Mouse (Mus musculus) kidney, embryonic 16.5 days (tissue): ENCODE results near the gene Bmpr1b. TPM values are rescaled to one million over a fixed set of nuclear protein-coding genes. Genes with fewer than 3 reads are reported as not detected.
A peak's percentile ranks its signal among the peaks of the same experiment; 100 is the strongest.

Source experiments
- ATAC-seq: fragments of 200-750 bp; cut with Nextera tagmentation; 2 replicates; pipeline ENCODE4 v1.8.0; 2017; ENCODE audit warnings: moderate TSS enrichment; ENCODE audit not compliant: low FRiP score, low TSS enrichment
- H3K27ac ChIP-seq: fragments of 300-500 bp; sonication (generic); 2 replicates; pipeline ENCODE4 v1.5.1; 2014; ENCODE audit warnings: low read length
- H3K27me3 ChIP-seq: fragments of 300-500 bp; sonication (generic); 2 replicates; pipeline ENCODE4 v1.6.1; 2014; ENCODE audit warnings: low read length, control low read depth, mixed read lengths; ENCODE audit not compliant: insufficient read depth
- H3K36me3 ChIP-seq: fragments of 300-500 bp; sonication (generic); 2 replicates; pipeline ENCODE4 v1.6.1; 2014; ENCODE audit warnings: low read length, control low read depth, mixed read lengths; ENCODE audit not compliant: insufficient read depth
- H3K4me1 ChIP-seq: fragments of 300-500 bp; sonication (generic); 2 replicates; pipeline ENCODE4 v1.6.1; 2014; ENCODE audit warnings: low read length, control low read depth, mixed read lengths; ENCODE audit not compliant: insufficient read depth
- H3K4me2 ChIP-seq: fragments of 300-500 bp; sonication (generic); replicated peaks from 2 replicates; pipeline ENCODE4 v1.6.1; 2014; ENCODE audit warnings: low read depth, low read length
- H3K4me3 ChIP-seq: fragments of 300-500 bp; sonication (generic); 2 replicates; pipeline ENCODE4 v1.5.1; 2014; ENCODE audit warnings: mild to moderate bottlenecking, low read length
- H3K9ac ChIP-seq: fragments of 300-500 bp; sonication (generic); replicated peaks from 2 replicates; pipeline ENCODE4 v1.6.1; 2014; ENCODE audit warnings: low read length
- H3K9me3 ChIP-seq: fragments of 300-500 bp; sonication (generic); 2 replicates; pipeline ENCODE4 v1.6.1; 2016; ENCODE audit warnings: low read length, control low read depth
- WGBS: fragments of 180-500 bp; shearing (Covaris S2); extraction: QIAGEN DNeasy Blood & Tissue Kit; methylation state at CpG from one replicate; pipeline ENCODE4 v1.1.7; 2014; 5-methylcytosine and 5-hydroxymethylcytosine counted together
- polyA plus RNA-seq: library from polyadenylated mRNA; unstranded; fragments of >200 nt; fragmentation: Nextera tagmentation; extraction: Ambion mirVana; gene quantifications from 2 replicates; pipeline ENCODE4 v1.2.1, GENCODE M21; 2015

The Bmpr1b gene
- polyA plus RNA-seq, 1 experiment from 2014 or later = 8.8 TPM

GRCm38 (mm10) chr3:141981613-141982432 lies 187.4 kb downstream of the Bmpr1b start:
- peak overlapping the region; percentile 92 for H3K27ac ChIP-seq
- peaks cover 4% of the 10 kb centered on the region; the same call in 1 of the 2 replicates for H3K4me1 ChIP-seq
- peak overlapping the region; percentile 46 for H3K4me2 ChIP-seq
- WGBS = 62% methylated on average over 24 of the region's 24 CpGs
- H3K36me3 ChIP-seq = no peaks in the 10 kb centered on the region
- H3K27me3 ChIP-seq = no peaks in the 10 kb centered on the region
- peak; percentile 98 for ATAC-seq
- no peaks in the 10 kb centered on the region for H3K9me3 ChIP-seq
- H3K9ac ChIP-seq = peak overlapping the region; percentile 56
- peak overlapping the region; percentile 29 for H3K4me3 ChIP-seq

DNA sequence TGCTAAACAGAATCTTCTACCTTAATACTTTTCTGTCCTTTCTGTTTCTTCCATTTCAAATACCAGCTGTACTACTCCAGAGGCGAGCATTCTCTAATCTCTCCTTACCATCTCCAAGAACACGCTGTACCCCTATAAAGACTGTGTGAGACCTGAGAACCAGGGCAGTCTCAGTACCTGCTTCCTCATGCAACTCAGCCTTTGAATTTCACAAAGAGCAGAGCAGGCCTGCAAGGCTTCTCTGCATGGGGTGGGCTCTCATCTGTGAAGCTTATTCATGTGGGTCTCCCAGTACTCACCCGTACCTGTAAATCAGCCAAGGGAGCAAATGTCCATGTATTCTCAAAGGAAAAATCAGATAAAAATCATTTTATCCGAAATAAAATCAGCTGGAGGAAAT lies 203.0 kb downstream of the Bmpr1b start:
- H3K9ac ChIP-seq = no peak overlapping the region
- H3K4me2 ChIP-seq = no peak overlapping the region
- H3K9me3 ChIP-seq = no peaks in the 10 kb centered on the region
- peaks cover 14% of the 10 kb centered on the region; the same call in 1 of the 2 replicates for H3K4me1 ChIP-seq
- peak; percentile 89; the same call in 1 of the 2 replicates for ATAC-seq
- no peak overlapping the region for H3K27ac ChIP-seq
- no peak overlapping the region for H3K4me3 ChIP-seq
- 55% methylated on average over 4 of the region's 4 CpGs for WGBS
- no peaks in the 10 kb centered on the region for H3K27me3 ChIP-seq
- H3K36me3 ChIP-seq = no peaks in the 10 kb centered on the region

- WGBS = 54% methylated on average over 6 of the region's 6 CpGs
- H3K27ac ChIP-seq = no peak overlapping the region
- H3K27me3 ChIP-seq = no peaks in the 10 kb centered on the region
- H3K4me1 ChIP-seq = no peaks in the 10 kb centered on the region
- no peak for ATAC-seq
- H3K36me3 ChIP-seq = no peaks in the 10 kb centered on the region
- no peaks in the 10 kb centered on the region for H3K9me3 ChIP-seq
- H3K9ac ChIP-seq = no peak overlapping the region
- H3K4me2 ChIP-seq = no peak overlapping the region
- H3K4me3 ChIP-seq = no peak overlapping the region
Measured at GRCm38 (mm10) chr3:141952931-141953330, 216.3 kb downstream of the Bmpr1b start.

DNA sequence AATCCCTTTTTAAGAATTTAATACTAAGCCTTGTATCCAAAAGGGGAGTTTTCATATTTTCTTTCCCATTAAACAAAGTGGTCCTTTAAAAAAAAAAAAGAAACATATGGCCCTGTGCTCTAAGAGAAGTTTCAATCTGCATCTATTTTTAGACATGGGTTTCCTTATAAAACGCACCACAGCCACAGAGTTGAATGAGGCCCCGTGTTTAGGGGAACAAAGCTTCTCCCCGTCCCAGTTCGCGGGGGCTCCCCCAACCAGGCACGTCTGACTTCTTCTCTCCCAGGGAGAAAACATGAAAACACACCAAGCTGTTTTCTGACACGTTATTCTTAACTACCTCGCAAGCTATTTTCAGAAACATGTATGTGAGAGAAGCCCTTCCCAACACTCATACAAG lies 218.6 kb downstream of the Bmpr1b start:
- Histone ChIP-seq H3K27me3 (no peaks in the 10 kb centered on the region), H3K9me3 (no peaks in the 10 kb centered on the region), H3K27ac (no peak overlapping the region), H3K4me1 (no peaks in the 10 kb centered on the region), H3K9ac (no peak overlapping the region), H3K36me3 (no peaks in the 10 kb centered on the region), H3K4me2 (no peak overlapping the region), H3K4me3 (no peak overlapping the region)
- ATAC-seq = no peak
- 69% methylated on average over 8 of the region's 8 CpGs for WGBS

- no peak overlapping the region for H3K4me2 ChIP-seq
- no peak overlapping the region for H3K9ac ChIP-seq
- H3K4me3 ChIP-seq = no peak overlapping the region
- H3K27me3 ChIP-seq = no peaks in the 10 kb centered on the region
- no peak for ATAC-seq
- H3K36me3 ChIP-seq = no peaks in the 10 kb centered on the region
- no peak overlapping the region for H3K27ac ChIP-seq
- 73% methylated on average over 1 of the region's 1 CpGs for WGBS
- no peaks in the 10 kb centered on the region for H3K4me1 ChIP-seq
- no peaks in the 10 kb centered on the region for H3K9me3 ChIP-seq
Measured at GRCm38 (mm10) chr3:141948506-141948905, 220.7 kb downstream of the Bmpr1b start.

GRCm38 (mm10) chr3:141948096-141948495 lies 221.1 kb downstream of the Bmpr1b start:
- no peaks in the 10 kb centered on the region for H3K4me1 ChIP-seq
- no peak for ATAC-seq
- WGBS = 76% methylated on average over 3 of the region's 3 CpGs

GRCm38 (mm10) chr3:141946846-141947245 lies 222.4 kb downstream of the Bmpr1b start:
- ATAC-seq = no peak

More at GRCm38 (mm10) chr3:141948096-141948495, 221.1 kb downstream of the Bmpr1b start:
- Histone ChIP-seq H3K27ac (no peak overlapping the region), H3K4me2 (no peak overlapping the region), H3K4me3 (no peak overlapping the region), H3K9me3 (no peaks in the 10 kb centered on the region), H3K9ac (no peak overlapping the region), H3K36me3 (no peaks in the 10 kb centered on the region), H3K27me3 (no peaks in the 10 kb centered on the region)

DNA sequence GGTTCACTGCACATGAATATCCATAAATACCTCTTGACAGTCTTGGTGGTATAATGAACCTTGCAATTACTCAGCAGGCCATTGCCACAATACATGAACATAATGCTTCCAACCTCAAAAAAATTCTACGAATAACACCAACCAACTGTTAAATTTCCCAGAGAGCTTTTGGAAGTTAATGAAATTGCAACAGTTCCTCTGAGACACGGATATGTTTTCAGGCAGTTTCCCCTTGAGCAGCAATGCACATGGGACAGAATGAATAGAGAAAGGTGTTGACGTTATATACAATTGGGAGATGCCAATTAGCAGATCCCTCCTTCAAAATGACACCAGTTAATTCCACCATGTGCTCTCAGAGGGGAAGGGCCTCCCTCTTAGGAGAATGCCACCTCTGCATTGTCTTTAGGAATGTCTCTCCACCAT lies 225.9 kb downstream of the Bmpr1b start:
- no peak overlapping the region for H3K27ac ChIP-seq
- ATAC-seq = no peak
- no peaks in the 10 kb centered on the region for H3K9me3 ChIP-seq
- no peak overlapping the region for H3K9ac ChIP-seq
- H3K27me3 ChIP-seq = no peaks in the 10 kb centered on the region
- no peaks in the 10 kb centered on the region for H3K36me3 ChIP-seq
- no peak overlapping the region for H3K4me3 ChIP-seq
- no peak overlapping the region for H3K4me2 ChIP-seq
- WGBS = 70% methylated on average over 3 of the region's 3 CpGs
- H3K4me1 ChIP-seq = no peaks in the 10 kb centered on the region

More at GRCm38 (mm10) chr3:141946846-141947245, 222.4 kb downstream of the Bmpr1b start:
- Histone ChIP-seq H3K27ac (no peak overlapping the region), H3K9me3 (no peaks in the 10 kb centered on the region), H3K9ac (no peak overlapping the region), H3K27me3 (no peaks in the 10 kb centered on the region), H3K4me3 (no peak overlapping the region), H3K4me1 (no peaks in the 10 kb centered on the region), H3K4me2 (no peak overlapping the region), H3K36me3 (no peaks in the 10 kb centered on the region)
- WGBS = 88% methylated on average over 2 of the region's 2 CpGs

DNA sequence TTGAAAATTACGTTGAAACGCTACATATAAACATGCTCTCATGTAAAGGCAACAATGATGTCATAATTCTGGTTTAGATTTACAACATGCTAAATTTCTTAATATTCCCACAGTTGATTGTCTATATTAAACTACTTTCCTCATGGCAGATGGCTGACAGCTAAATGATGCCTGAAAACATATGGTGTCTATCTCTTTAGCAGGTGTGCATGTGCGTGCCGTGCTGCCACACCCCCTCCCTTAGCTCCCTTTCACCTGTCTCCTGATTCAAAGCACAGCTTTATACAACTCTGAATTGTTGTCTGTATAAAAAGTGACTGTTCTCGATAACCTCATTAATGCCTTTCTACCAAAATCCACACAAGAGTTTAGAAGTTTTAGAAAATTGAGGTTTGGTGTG lies 229.0 kb downstream of the Bmpr1b start:
- H3K4me2 ChIP-seq = no peak overlapping the region
- no peak for ATAC-seq
- H3K27ac ChIP-seq = no peak overlapping the region
- H3K4me3 ChIP-seq = no peak overlapping the region
- 0 out of 2 replicates have a peak, but pooled peaks cover 5% of the 10 kb centered on the region for H3K4me1 ChIP-seq
- H3K27me3 ChIP-seq = no peaks in the 10 kb centered on the region
- H3K9ac ChIP-seq = no peak overlapping the region
- 91% methylated on average over 5 of the region's 5 CpGs for WGBS
- H3K9me3 ChIP-seq = no peaks in the 10 kb centered on the region
- no peaks in the 10 kb centered on the region for H3K36me3 ChIP-seq

- Histone ChIP-seq H3K9me3 (no peaks in the 10 kb centered on the region), H3K36me3 (no peaks in the 10 kb centered on the region), H3K27me3 (no peaks in the 10 kb centered on the region), H3K4me3 (no peak overlapping the region), H3K4me1 (peaks cover 22% of the 10 kb centered on the region), H3K4me2 (0 out of 2 replicates have a peak overlapping the region, but pooled peaks have one; percentile 13), H3K9ac (no peak overlapping the region), H3K27ac (no peak overlapping the region)
- 48% methylated on average over 16 of the region's 16 CpGs for WGBS
- no peak for ATAC-seq
Measured at GRCm38 (mm10) chr3:141936594-141937272, 232.5 kb downstream of the Bmpr1b start.
